Mouse (Mus musculus) intestine, postnatal 0 days (tissue): ENCODE data around the gene Slc8a2. TPM values are rescaled to one million over a fixed set of nuclear protein-coding genes. Genes with fewer than 3 reads are reported as not detected.
A peak's percentile ranks its signal among the peaks of the same experiment; 100 is the strongest.

Source experiments
- ATAC-seq: fragments of 200-750 bp; cut with Nextera tagmentation; 2 replicates; pipeline ENCODE4 v1.8.0; 2017; ENCODE audit warnings: mild to moderate bottlenecking, moderate TSS enrichment, moderate library complexity
- H3K27ac ChIP-seq: fragments of 300-500 bp; sonication (generic); 2 replicates; pipeline ENCODE4 v1.5.1; 2014; ENCODE audit warnings: mild to moderate bottlenecking, low read depth, low read length, moderate library complexity
- H3K27me3 ChIP-seq: fragments of 300-500 bp; sonication (generic); replicated peaks from 2 replicates; pipeline ENCODE4 v1.6.1; 2014; ENCODE audit warnings: low read length, mixed read lengths; ENCODE audit not compliant: control insufficient read depth, insufficient read depth
- H3K36me3 ChIP-seq: fragments of 300-500 bp; sonication (generic); 2 replicates; pipeline ENCODE4 v1.6.1; 2014; ENCODE audit warnings: mild to moderate bottlenecking, moderate library complexity; ENCODE audit not compliant: control insufficient read depth, insufficient read depth
- H3K4me1 ChIP-seq: fragments of 300-500 bp; sonication (generic); replicated peaks from 2 replicates; pipeline ENCODE4 v1.6.1; 2014; ENCODE audit warnings: antibody characterized with exemption, low read length, mixed read lengths; ENCODE audit not compliant: control insufficient read depth, insufficient read depth
- H3K4me2 ChIP-seq: fragments of 300-500 bp; sonication (generic); replicated peaks from 2 replicates; pipeline ENCODE4 v1.6.1; 2014; ENCODE audit warnings: low read depth, mild to moderate bottlenecking, moderate library complexity
- H3K4me3 ChIP-seq: fragments of 300-500 bp; sonication (generic); 2 replicates; pipeline ENCODE4 v1.5.1; 2014; ENCODE audit warnings: low read depth, low read length
- H3K9ac ChIP-seq: fragments of 300-500 bp; sonication (generic); 2 replicates; pipeline ENCODE4 v1.6.1; 2014; ENCODE audit warnings: mild to moderate bottlenecking, low read depth, low read length
- H3K9me3 ChIP-seq: fragments of 300-500 bp; sonication (generic); 2 replicates; pipeline ENCODE4 v1.6.1; 2016; ENCODE audit warnings: mixed run types; ENCODE audit not compliant: control insufficient read depth
- CTCF ChIP-seq: sonication (generic); IDR thresholded peaks from 2 replicates; pipeline ENCODE4 v1.5.1; 2016; ENCODE audit warnings: low read depth, mild to moderate bottlenecking, control low read depth, antibody characterized with exemption, moderate library complexity
- WGBS: fragments of 180-500 bp; shearing (Covaris S2); extraction: QIAGEN DNeasy Blood & Tissue Kit; methylation state at CpG from one replicate; pipeline ENCODE4 v1.1.7; 2014; 5-methylcytosine and 5-hydroxymethylcytosine counted together
- polyA plus RNA-seq: library from polyadenylated mRNA; unstranded; fragments of >200 nt; fragmentation: Nextera tagmentation; extraction: Ambion mirVana; gene quantifications from 2 replicates; pipeline ENCODE4 v1.2.1, GENCODE M21; 2015

Slc8a2 gene
- polyA plus RNA-seq, 1 experiment from 2014 or later: 0.08 TPM

- Histone ChIP-seq H3K4me2 (peak within 1 kb of the TSS; percentile 67), H3K27me3 (no peaks in the 10 kb centered on the region), H3K9ac (peak within 1 kb of the TSS; percentile 32), H3K27ac (peak within 1 kb of the TSS; percentile 57), H3K9me3 (no peaks in the 10 kb centered on the region), H3K36me3 (peaks cover 29% of the 10 kb centered on the region), H3K4me1 (no peaks in the 10 kb centered on the region), H3K4me3 (peak within 1 kb of the TSS; percentile 72)
- 1% methylated on average over 33 of the region's 33 CpGs for WGBS
- peak; percentile 96 for TF ChIP-seq CTCF
- peak; percentile 86 for ATAC-seq
These were observed 9.9 kb upstream of the Slc8a2 start, which contains the start of gene Kptn for GRCm38 (mm10) chr7:16119569-16120261. Kptn (plus strand) TSS chr7:16119895.

GRCm38 (mm10) chr7:16120262-16120600, 9.4 kb upstream of the Slc8a2 start:
- no peak for TF ChIP-seq CTCF
- peak; percentile 47 for ATAC-seq
- Histone ChIP-seq H3K9me3 (no peaks in the 10 kb centered on the region), H3K4me3 (peak overlapping the region; percentile 72), H3K36me3 (peaks cover 24% of the 10 kb centered on the region), H3K27ac (no peak overlapping the region), H3K27me3 (no peaks in the 10 kb centered on the region), H3K4me2 (peak overlapping the region; percentile 67), H3K9ac (0 out of 2 replicates have a peak overlapping the region, but pooled peaks have one; percentile 32), H3K4me1 (no peaks in the 10 kb centered on the region)
- 29% methylated on average over 9 of the region's 9 CpGs for WGBS

GRCm38 (mm10) chr7:16125829-16126228, 3.8 kb upstream of the Slc8a2 start:
- WGBS: 73% methylated on average over 9 of the region's 9 CpGs
- peak; percentile 26; the same call in 1 of the 2 replicates for TF ChIP-seq CTCF
- Histone ChIP-seq H3K9me3 (no peaks in the 10 kb centered on the region), H3K27ac (no peak overlapping the region), H3K27me3 (peaks cover 6% of the 10 kb centered on the region; the same call in 1 of the 2 replicates), H3K36me3 (peaks cover 5% of the 10 kb centered on the region; the same call in 1 of the 2 replicates), H3K4me2 (no peak overlapping the region), H3K4me3 (no peak overlapping the region), H3K9ac (no peak overlapping the region), H3K4me1 (no peaks in the 10 kb centered on the region)
- ATAC-seq: no peak

GRCm38 (mm10) chr7:16128344-16128743, 1.3 kb upstream of the Slc8a2 start:
- Histone ChIP-seq H3K9ac (no peak overlapping the region), H3K9me3 (no peaks in the 10 kb centered on the region), H3K27me3 (peaks cover 6% of the 10 kb centered on the region; the same call in 1 of the 2 replicates), H3K27ac (no peak overlapping the region), H3K4me2 (no peak overlapping the region), H3K36me3 (peaks cover 5% of the 10 kb centered on the region; the same call in 1 of the 2 replicates), H3K4me3 (no peak overlapping the region), H3K4me1 (no peaks in the 10 kb centered on the region)
- no peak for ATAC-seq
- TF ChIP-seq CTCF: no peak
- WGBS: 80% methylated on average over 6 of the region's 6 CpGs

- H3K4me2 ChIP-seq: peak overlapping the region; percentile 76; the same call in 1 of the 2 replicates
- no peaks in the 10 kb centered on the region for H3K4me1 ChIP-seq
- no peaks in the 10 kb centered on the region for H3K9me3 ChIP-seq
- no peak for TF ChIP-seq CTCF
- no peak overlapping the region for H3K27ac ChIP-seq
- 70% methylated on average over 5 of the region's 5 CpGs for WGBS
- no peak for ATAC-seq
- peaks cover 5% of the 10 kb centered on the region; the same call in 1 of the 2 replicates for H3K36me3 ChIP-seq
- peaks cover 6% of the 10 kb centered on the region; the same call in 1 of the 2 replicates for H3K27me3 ChIP-seq
- H3K9ac ChIP-seq: no peak overlapping the region
- no peak overlapping the region for H3K4me3 ChIP-seq
These were observed 727 bp upstream of the Slc8a2 start for GRCm38 (mm10) chr7:16128899-16129298.

GRCm38 (mm10) chr7:16129846-16130691, 443 bp downstream of the Slc8a2 start:
- H3K27ac ChIP-seq: no peak overlapping the region; the same call in 1 of the 2 replicates
- peaks cover 6% of the 10 kb centered on the region; the same call in 1 of the 2 replicates for H3K27me3 ChIP-seq
- H3K9me3 ChIP-seq: no peaks in the 10 kb centered on the region
- peaks cover 5% of the 10 kb centered on the region; the same call in 1 of the 2 replicates for H3K36me3 ChIP-seq
- no peaks in the 10 kb centered on the region for H3K4me1 ChIP-seq
- peak; percentile 26; the same call in 1 of the 2 replicates for ATAC-seq
- H3K4me2 ChIP-seq: peak overlapping the region; percentile 76
- 3% methylated on average over 37 of the region's 38 CpGs for whole genome bisulfite sequencing
- TF ChIP-seq CTCF: peak; percentile 8; the same call in 1 of the 2 replicates
- peak overlapping the region; percentile 42 for H3K9ac ChIP-seq
- peak overlapping the region; percentile 41 for H3K4me3 ChIP-seq
